Mouse (Mus musculus): ENCODE measurements around the gene 4931440F15Rik.

The 4931440F15Rik gene

GRCm38 (mm10) chr11:29801432-29802427, 23.7 kb downstream of the 4931440F15Rik start:
- peak; percentile 60 for DNase-seq (ENCODE audit: low read depth)

- DNase-seq (ENCODE audit: low read depth): no peak
Observed at GRCm38 (mm10) chr11:29799839-29800238, 25.6 kb downstream of the 4931440F15Rik start.

GRCm38 (mm10) chr11:29795106-29795505, 30.4 kb downstream of the 4931440F15Rik start:
- no peak for DNase-seq (ENCODE audit: low read depth)

- no peak for DNase-seq (ENCODE audit: low read depth)
Observed at GRCm38 (mm10) chr11:29794475-29794874, 31.0 kb downstream of the 4931440F15Rik start.

- DNase-seq (ENCODE audit: low read depth): no peak
Observed at GRCm38 (mm10) chr11:29790796-29791195, 34.7 kb downstream of the 4931440F15Rik start.

GRCm38 (mm10) chr11:29788921-29789638, 36.4 kb downstream of the 4931440F15Rik start:
- no peak for DNase-seq (ENCODE audit: low read depth)

- no peak for DNase-seq (ENCODE audit: low read depth)
Observed at GRCm38 (mm10) chr11:29788499-29788898, 37.0 kb downstream of the 4931440F15Rik start.

GRCm38 (mm10) chr11:29787473-29787872, 38.0 kb downstream of the 4931440F15Rik start:
- DNase-seq (ENCODE audit: low read depth): no peak

- DNase-seq (ENCODE audit: low read depth): peak; percentile 11
Observed at GRCm38 (mm10) chr11:29786583-29787219, 38.8 kb downstream of the 4931440F15Rik start.

- no peak for DNase-seq (ENCODE audit: low read depth)
Observed at GRCm38 (mm10) chr11:29779409-29780026, 46.0 kb downstream of the 4931440F15Rik start.

GRCm38 (mm10) chr11:29778936-29779335, 46.5 kb downstream of the 4931440F15Rik start:
- DNase-seq (ENCODE audit: low read depth): no peak

GRCm38 (mm10) chr11:29777964-29778363, 47.5 kb downstream of the 4931440F15Rik start:
- peak; percentile 94 for DNase-seq (ENCODE audit: low read depth)

GRCm38 (mm10) chr11:29774760-29775159, 50.7 kb downstream of the 4931440F15Rik start:
- peak; percentile 75 for DNase-seq (ENCODE audit: low read depth)

- no peak for DNase-seq (ENCODE audit: low read depth)
Observed at GRCm38 (mm10) chr11:29774296-29774695, 51.2 kb downstream of the 4931440F15Rik start.
